Mouse (Mus musculus) bone marrow, adult 2 months (tissue): ENCODE results near the gene Reg1.

Experiments used
- CTCF ChIP-seq: fragments of 200-500 bp; IDR thresholded peaks from 2 replicates; pipeline ENCODE4 v1.5.1; 2011; ENCODE audit warnings: low read length, control low read depth; ENCODE audit not compliant: control insufficient read depth, insufficient read depth
- POLR2A ChIP-seq: fragments of 200-500 bp; IDR thresholded peaks from 2 replicates; pipeline ENCODE4 v1.6.1; 2011; ENCODE audit warnings: low read depth, mild to moderate bottlenecking, control low read depth, low read length, borderline replicate concordance; ENCODE audit not compliant: control insufficient read depth

- no peak for TF ChIP-seq POLR2A
- no peak for TF ChIP-seq CTCF
Measured at GRCm38 (mm10) chr6:78469287-78469686, 46.8 kb downstream of the Reg1 start.
